Mouse (Mus musculus): ENCODE results near the gene Nhlrc3.

The Nhlrc3 gene

GRCm38 (mm10) chr3:53463046-53463764 is at the start of gene Nhlrc3, which contains the start of gene Proser1:
Nhlrc3 (minus strand) TSS chr3:53463332.
Proser1 (plus strand) TSS chr3:53463666.
- DNase-seq (ENCODE audit: low spot score): peak; percentile 96

- no peak for DNase-seq (ENCODE audit: low spot score)
Measured at GRCm38 (mm10) chr3:53502428-53502827, 39.3 kb upstream of the Nhlrc3 start.

GRCm38 (mm10) chr3:53498351-53498905 is 35.3 kb upstream of the Nhlrc3 start:
- no peak for DNase-seq (ENCODE audit: low spot score)

- no peak for DNase-seq (ENCODE audit: low spot score)
Measured at GRCm38 (mm10) chr3:53488353-53488752, 25.2 kb upstream of the Nhlrc3 start, which contains the start of gene Stoml3. Stoml3 (plus strand) TSS chr3:53488653.

GRCm38 (mm10) chr3:53486996-53487576 is 24.0 kb upstream of the Nhlrc3 start:
- DNase-seq (ENCODE audit: low spot score): no peak

- DNase-seq (ENCODE audit: low spot score): no peak
Measured at GRCm38 (mm10) chr3:53486561-53486960, 23.4 kb upstream of the Nhlrc3 start.

- no peak for DNase-seq (ENCODE audit: low spot score)
Measured at GRCm38 (mm10) chr3:53483414-53484059, 20.4 kb upstream of the Nhlrc3 start.

GRCm38 (mm10) chr3:53478419-53479046 is 15.4 kb upstream of the Nhlrc3 start:
- DNase-seq (ENCODE audit: low spot score): no peak

GRCm38 (mm10) chr3:53477468-53477867 is 14.3 kb upstream of the Nhlrc3 start:
- no peak for DNase-seq (ENCODE audit: low spot score)

GRCm38 (mm10) chr3:53475889-53476288 is 12.8 kb upstream of the Nhlrc3 start:
- DNase-seq (ENCODE audit: low spot score): peak; percentile 16

GRCm38 (mm10) chr3:53474179-53474578 is 11.0 kb upstream of the Nhlrc3 start:
- DNase-seq (ENCODE audit: low spot score): no peak

GRCm38 (mm10) chr3:53472061-53472460 is 8.9 kb upstream of the Nhlrc3 start:
- no peak for DNase-seq (ENCODE audit: low spot score)

- DNase-seq (ENCODE audit: low spot score): no peak
Measured at GRCm38 (mm10) chr3:53469650-53470049, 6.5 kb upstream of the Nhlrc3 start.

- DNase-seq (ENCODE audit: low spot score): no peak
Measured at GRCm38 (mm10) chr3:53467356-53467755, 4.2 kb upstream of the Nhlrc3 start.

- no peak for DNase-seq (ENCODE audit: low spot score)
Measured at GRCm38 (mm10) chr3:53466481-53466880, 3.3 kb upstream of the Nhlrc3 start.

- no peak for DNase-seq (ENCODE audit: low spot score)
Measured at GRCm38 (mm10) chr3:53465330-53465729, 2.2 kb upstream of the Nhlrc3 start.

GRCm38 (mm10) chr3:53464146-53464698 is 1.1 kb upstream of the Nhlrc3 start:
- DNase-seq (ENCODE audit: low spot score): no peak

GRCm38 (mm10) chr3:53463765-53464114 is 608 bp upstream of the Nhlrc3 start:
- no peak for DNase-seq (ENCODE audit: low spot score)

- DNase-seq (ENCODE audit: low spot score): no peak
Measured at GRCm38 (mm10) chr3:53462701-53463045, 459 bp downstream of the Nhlrc3 start.

GRCm38 (mm10) chr3:53460106-53460505 is 3.0 kb downstream of the Nhlrc3 start:
- no peak for DNase-seq (ENCODE audit: low spot score)

GRCm38 (mm10) chr3:53457750-53458149 is 5.4 kb downstream of the Nhlrc3 start:
- no peak for DNase-seq (ENCODE audit: low spot score)

GRCm38 (mm10) chr3:53454984-53455383 is 8.1 kb downstream of the Nhlrc3 start:
- no peak for DNase-seq (ENCODE audit: low spot score)

Data from ovary, postnatal 14 days (tissue).